Mouse (Mus musculus) adrenal gland, postnatal 10 days (tissue): ENCODE data around the gene Iqcf5. TPM values are rescaled to one million over a fixed set of nuclear protein-coding genes. Genes with fewer than 3 reads are reported as not detected.
A peak's percentile ranks its signal among the peaks of the same experiment; 100 is the strongest.

ENCODE experiments used
- DNase-seq: peaks from one replicate; pipeline ENCODE4 v3.0.0; 2021; ENCODE audit warnings: mixed read lengths
- long read RNA-seq, 2 experiments: library from polyadenylated mRNA; stranded (forward); transcript quantifications; one replicate each; pipeline ENCODE4 v2.0.0; 2021
- total RNA-seq, 2 experiments: library from RNA; stranded (reverse); gene quantifications; 2 replicates each; pipeline ENCODE4 v1.2.3; 2021

Gene Iqcf5
- total RNA-seq: not detected
- long read RNA-seq, experiment 1: 0 reads
- long read RNA-seq, experiment 2: 0 reads

DNA sequence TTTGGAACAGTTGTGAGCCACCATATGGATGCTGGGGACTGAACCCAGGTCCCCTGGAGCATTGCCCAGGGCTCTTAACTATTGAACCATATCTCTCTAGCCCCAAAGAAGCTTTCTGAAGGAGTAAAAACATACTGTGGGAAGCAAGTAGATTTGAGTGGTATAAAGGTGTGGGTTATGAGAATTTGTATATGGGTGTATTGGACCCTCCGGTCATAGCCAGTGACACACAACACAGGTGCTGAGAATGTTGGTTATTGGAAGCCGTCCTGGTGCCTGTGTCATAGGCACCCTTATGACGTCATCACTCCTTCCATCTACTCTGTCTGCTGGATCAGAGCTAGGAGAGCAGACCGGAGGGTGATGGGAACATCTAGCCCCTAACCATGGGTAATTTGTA lies at the start of gene Iqcf5:
Gene Iqcf5 (plus strand): TSS at position 301 of the 400 bp plus-strand sequence.
- DNase-seq: no peak

DNA sequence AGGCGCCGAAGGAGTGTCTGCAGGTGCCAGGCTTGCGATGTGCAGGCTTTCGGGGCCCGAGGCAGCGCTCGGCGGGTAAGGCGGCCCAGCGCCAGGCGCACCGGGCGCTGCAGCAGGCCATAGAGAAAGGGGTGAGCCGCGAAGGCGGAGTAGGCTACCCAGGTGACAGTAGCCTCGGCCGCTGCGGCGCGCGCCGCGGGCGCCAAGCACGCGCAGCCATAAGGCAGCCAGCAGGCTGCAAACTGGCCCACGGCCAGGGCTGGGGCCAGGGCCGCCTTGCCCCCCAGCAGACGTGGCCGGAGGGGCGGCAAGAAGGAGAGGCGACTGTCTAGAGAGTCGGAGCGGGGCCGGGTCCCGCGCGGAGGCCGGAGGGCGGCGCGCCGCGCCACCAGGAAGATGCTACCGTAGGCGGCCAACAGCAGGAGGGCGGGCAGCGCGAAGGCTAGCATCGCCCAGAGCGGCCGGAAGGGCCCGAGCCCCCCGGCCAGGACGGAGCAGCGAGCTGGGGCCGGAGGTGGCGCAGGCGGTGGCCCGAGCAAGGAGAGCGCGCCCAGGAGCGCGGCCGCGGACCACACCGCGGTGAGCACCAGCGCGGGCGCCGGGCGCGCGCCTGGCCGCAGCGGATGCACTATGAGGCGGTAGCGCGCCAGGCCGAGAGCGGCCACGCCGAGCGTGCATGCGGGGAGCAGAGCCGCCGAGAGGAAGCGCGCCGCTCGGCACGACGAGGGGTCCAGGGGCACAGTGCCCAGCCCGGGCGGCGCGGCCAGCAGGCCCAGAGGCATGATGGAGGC lies 49.4 kb upstream of the Iqcf5 start:
- DNase-seq: peak; percentile 71

DNA sequence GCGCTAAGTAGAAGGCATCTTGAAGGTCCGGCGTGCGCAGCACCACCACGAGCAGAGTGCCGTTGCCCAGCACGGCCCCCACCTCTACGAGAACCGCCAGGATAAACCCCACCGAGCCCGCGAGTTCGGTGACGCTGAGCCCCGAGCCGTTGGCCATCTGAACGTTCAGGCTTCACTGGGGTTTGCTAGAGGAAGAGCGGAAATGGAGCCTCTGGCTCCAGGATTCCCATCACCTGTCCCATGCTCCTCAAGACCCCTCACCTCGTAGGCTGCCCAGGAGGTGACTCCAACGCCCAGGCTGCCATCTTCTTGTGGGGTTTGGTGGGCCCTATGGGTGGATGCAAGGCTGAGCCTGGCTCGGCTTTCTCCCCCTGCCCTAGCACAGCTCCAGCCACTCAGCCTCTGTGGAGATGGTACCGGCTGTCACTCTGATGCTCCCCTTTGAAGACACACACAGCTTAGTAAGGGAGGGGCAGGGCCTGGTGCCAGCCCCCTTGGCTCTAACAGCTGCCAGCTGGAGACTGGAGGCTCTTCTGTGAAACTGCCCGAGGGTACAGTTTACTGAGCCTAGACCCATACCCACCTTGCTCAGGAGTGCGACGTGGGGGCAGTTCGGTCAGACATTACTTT lies 48.7 kb upstream of the Iqcf5 start, which contains the start of gene Gpr62:
Gene Gpr62 (minus strand): TSS at position 368 of the 630 bp plus-strand sequence.
- peak; percentile 43 for DNase-seq

DNA sequence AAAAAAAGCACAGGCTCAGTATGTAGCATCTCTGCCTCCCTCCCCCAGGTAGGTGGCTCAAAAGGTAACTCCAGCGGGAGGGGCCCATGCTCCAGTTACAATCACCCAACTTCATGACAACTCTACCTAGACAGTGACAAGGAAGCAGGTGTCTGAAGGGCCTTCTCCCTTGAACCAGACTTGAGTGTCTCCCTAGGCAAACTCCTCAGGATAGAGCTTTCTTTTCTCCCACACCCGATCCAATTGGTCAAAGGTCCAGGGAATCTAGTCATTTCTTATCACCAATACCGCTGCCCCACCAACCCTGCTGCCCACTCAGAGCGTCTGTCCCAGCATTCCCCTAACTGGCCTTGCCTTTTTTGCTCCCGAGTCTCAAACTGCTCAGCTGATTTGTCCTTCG lies 47.7 kb upstream of the Iqcf5 start:
- DNase-seq: no peak

DNA sequence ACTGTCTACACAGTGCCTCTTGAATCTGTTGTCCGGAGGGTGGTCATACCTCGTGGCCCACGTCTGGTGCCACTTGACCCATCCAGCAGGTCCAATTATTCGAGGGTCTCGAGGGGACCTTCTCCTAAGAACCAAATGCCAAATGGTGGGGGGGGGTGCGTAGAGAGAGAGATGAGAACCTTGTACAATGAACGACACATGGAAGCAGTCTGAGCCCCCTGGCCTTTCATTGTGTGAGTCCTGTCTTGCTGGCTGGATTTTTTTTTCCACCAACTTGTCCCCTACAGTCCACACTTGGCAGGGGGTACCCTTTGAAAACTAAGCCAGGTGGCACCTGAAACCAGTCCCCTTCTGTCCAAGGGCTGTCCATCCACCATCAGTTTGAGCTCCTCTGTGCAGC lies 46.6 kb upstream of the Iqcf5 start:
- no peak for DNase-seq

DNA sequence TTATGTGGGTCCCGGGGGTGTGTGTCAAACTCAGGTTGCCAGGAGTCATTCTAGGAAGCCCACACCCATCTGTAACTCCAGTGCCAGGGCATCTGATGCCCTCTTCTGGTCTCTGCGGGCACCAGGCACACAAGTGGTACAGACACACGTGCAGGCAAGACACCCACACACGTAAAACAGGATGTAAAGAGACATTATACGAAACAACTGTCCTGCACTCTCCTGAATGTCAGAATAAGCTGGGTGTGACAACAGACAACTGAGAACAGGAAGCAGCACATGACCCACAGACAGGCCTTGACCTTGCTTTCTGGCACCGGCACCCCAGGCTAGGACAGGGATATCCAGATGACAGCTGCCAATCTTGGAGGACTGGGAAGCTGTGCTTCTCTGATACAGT lies 45.1 kb upstream of the Iqcf5 start:
- no peak for DNase-seq

DNA sequence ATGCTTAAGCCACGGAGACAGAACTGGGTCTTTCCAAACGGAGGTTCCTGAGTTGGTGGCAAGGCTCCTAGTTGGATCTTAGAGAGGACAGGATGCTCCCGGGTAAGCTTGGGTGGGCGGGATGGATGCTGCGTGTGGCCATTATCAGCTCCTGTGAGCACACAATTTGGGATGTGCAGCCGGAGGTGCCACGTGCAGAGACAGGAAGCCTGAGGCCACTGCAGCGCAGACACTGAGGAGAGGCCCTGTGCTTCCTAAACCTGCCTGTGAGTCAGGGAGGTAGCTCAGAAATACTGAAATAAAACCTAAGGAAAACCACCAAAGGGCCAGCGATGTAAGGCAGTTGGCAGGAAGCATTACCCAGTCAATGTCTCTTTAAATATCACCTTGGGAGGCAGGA lies 44.6 kb upstream of the Iqcf5 start:
- no peak for DNase-seq

DNA sequence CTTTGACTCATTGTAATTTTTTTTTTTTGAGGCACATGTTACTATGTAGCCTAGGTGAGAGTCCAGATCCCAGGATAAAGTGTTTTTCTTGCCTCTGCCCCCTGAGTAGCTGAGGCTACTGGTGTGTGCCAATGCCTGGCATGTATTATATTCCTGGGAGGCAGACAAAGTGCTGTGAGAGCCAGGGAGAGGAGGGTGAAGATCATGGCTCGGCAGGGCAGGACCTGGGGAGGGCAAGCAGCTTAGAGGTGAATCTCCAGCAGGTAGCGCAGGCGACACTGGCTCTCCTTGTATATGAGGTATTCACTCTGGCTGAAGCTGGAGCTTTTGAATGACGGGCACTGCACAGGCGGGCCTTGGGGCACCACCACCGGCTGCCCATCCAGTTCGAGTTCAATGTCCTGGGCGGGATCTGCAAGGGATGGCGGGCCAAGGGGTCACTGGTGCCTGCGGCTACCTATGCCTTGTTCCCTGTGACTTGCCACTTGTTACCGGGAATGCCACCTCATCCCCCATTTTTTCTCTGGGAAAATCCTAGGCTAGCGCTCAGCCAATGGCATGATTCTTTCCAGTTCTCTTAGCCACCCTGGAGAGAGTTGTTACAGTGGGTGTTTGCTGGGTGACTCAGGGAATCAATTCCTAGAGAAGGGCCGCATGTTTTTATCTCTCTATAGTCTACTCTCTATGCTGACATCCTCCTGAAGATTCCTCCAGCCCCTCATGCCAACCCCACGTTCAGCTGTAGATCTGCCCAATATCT lies 43.2 kb upstream of the Iqcf5 start:
- DNase-seq: no peak

DNA sequence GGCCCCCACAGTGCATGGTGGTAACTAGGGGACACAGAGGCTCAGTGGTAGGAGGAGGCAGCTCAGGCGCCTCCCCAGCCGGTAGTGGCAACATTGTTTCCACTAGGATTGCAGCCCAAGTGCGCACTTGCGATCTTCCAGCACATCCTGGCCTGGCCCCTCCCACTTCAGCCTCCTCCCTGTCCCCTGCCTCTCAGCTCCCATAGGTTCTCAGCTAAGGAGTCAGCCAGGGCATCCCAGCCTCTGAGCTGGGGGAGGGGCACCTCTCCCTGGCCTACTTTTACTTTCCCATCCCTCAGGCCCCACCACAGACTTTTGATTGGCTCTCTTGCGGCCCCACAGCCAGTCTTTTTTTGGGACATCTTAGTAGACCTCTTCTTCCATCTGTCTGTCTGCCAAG lies 42.5 kb upstream of the Iqcf5 start:
- peak; percentile 63 for DNase-seq

DNA sequence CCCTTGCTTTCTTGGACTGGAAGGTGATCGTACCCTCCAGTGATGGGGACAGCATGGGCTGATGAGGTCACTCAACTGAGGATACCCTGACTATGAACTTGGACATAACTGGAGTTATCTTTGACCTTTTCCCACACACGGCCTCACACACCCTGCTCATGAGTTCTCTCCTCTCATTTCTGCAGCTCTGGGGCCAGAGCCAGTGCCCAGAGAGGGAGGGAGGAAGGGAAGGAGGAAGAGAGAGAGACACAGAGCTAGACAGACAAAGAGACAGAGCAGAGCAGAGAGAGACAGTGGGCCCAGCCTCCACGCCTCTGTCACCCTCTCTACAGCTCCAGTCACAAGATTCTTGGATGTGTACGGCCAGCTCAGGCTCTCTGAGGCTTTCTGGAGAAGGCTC lies 42.1 kb upstream of the Iqcf5 start:
- DNase-seq: no peak

DNA sequence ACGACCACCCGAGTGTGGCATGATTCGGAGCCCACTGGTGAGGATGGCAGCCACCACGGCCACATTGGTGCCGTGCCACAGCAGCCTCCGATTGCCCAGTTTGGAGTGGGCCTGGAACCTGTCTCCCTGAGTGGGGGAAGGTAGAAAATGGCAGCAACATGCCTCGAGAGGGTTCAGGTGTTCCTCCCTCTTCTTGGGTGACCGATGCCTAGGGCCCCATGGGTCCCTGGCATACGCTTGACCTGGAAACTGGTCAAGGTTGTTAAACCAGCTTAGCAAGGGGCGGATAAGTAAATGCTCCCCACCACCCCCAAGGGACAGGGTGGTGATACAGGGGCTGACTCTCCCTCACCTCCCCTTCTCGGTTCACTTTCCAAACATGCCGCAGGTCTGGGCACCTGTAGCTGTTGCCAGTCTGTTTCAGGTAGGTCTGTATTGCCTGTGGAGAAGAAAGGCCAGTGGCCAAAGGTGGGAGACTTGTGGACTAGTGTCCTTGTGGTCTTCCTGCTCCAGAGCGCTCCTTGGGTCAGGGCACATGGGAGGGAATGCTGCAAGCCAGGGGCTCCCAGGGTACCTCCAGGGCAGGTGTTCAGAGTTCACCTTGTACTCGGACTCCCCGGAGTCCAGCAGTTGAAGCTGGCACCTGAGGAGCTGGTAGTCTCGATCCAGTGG lies 41.2 kb upstream of the Iqcf5 start:
- peak; percentile 3 for DNase-seq

DNA sequence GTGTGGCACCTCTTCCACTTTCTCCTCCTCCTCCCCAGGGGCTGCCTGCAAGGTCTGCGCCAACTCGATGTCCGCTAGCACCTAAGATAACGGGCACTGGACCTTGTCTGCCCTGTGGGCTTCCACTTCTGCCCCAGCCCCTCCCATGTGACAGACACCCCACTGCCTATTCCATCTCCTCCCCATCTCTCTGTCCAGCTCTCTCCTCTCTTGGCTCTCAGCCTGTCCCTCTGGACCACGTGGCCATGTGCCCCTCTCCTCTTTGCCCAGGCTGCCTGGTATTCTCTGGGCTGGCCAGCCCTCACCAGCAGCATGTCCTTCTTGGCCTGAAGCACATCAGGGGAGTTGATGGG lies 40.6 kb upstream of the Iqcf5 start:
- DNase-seq: peak; percentile 10

DNA sequence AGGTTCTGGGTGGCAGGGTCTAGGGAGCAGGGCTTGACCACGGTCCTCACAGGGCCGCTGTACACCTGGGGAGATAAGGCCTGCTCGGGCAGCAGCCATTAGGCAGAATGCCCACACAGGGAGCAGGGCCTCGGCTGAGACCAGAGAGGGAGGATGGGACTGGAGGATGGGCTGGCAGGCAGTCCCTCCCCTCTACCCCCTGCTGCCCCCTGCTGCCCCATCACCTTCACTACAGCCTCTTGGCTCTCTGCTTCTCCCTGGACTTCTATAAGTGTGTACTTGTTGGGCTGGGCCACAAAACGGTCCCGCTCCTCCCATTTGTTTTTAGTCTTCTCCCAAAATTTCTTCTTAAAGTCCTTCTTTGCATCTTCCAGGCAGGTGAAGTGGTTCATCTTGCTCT lies 39.9 kb upstream of the Iqcf5 start:
- DNase-seq: peak; percentile 86

DNA sequence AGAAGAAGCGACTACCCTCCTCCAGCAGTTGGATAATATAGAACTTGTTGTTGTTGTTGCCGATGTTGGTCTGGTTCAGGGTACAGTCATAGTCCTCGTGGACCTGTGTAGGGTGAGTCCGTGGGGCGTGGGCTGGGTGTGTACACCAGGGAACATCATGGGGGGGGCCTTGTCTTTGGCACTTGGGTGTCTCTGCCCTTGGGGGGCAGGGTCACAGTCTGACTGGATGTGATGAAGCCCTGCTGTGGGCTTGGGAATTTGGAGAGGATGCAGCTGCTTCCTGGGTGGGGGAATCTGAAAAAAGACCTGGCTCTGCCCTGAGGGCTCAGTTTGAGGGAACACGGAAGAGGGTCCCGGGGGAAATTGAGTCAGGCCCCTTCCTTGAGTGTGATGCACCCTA lies 39.3 kb upstream of the Iqcf5 start:
- peak; percentile 25 for DNase-seq

DNA sequence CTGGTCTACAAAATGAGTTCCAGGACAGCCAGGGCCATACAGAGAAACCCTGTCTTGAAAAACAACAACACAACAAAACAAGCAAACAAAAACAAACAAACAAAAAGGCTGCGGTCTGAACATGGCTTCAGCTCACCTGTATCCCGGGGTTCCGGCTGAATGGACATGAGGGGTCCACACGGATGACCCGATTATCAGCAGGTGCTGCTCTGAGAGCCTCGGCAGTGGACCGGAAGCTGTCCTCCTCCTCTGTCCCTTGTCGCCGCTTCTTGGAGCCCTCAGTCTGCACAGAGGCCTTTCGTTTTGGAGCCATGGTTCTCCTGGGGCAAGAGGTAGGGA lies 38.7 kb upstream of the Iqcf5 start, which contains the start of gene Rrp9:
Gene Rrp9 (plus strand): TSS at position 301 of the 339 bp plus-strand sequence.
- peak; percentile 19 for DNase-seq

DNA sequence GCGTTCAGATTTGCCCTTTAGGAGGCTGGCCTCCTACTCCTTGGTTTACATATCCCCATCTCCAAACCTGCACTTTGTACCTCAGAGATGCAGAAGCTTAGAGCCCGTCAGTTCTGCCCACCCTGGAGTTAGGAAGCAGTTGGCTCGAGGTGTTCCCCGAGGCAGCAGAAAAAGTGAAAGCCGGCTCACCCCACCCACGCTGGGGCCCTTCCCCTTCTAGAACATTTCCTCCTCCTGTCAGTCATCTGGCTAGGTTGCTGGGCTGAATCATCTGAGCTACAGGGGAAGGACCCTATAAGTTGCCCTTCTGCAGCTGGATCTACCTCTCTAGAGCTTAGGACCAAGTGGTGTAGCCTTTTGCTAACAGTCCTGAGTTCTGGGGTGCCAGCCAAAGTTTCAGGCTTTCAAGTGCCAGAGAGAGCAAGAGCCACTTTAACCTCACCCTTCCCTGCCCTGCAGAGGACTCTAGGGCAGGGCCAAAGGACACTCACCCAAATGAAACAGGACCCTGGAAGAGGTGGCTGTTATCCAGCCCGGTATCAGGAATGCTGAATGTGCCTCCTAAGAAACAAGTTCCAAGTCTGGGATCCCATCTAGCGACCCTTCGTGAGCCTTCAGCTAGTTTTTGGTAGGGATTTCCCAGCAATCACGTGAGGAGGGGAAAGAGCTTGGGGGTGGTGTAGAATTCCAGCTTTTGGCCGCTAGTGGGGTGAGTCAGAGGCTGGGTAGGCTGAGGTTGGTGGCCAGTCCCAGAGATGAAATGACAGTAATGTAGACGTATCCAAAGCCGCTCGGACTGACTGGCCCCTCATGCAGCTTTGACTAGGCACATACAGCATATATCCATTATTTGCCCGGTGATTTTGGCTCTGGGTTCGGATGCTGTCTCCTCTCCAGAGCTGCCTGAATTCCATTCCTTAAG lies 38.1 kb upstream of the Iqcf5 start:
- peak; percentile 71 for DNase-seq

DNA sequence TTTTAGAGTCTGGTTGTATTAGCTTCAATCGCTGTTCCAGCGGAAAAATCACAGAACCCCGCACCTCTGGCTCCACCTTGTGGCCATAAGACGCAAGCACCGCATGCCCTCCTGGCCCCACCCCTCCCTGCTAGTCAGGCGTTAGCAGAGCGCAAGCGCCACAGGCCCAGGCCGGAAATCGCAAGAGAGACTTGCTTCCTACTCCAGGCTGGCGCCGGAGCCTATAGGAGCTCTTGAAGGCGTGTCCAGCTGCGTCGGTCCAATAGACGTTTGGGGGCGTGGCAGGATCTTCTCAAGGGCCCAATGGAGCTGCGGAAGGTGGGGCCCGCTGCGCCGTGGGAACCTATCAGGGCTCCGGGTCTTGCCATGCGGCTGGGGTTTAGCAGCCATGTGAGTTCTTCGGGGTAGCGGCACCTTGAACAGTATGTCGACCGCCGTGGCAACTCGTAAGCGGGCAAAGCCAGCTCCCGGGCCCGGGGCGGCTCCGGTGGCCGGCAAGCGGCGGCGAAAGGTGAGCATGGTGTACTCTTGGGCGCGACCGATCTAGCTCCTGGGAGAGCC lies 37.4 kb upstream of the Iqcf5 start, which contains the start of gene Parp3:
Gene Parp3 (minus strand): TSS at position 26 of the 561 bp plus-strand sequence.
- peak; percentile 98 for DNase-seq

DNA sequence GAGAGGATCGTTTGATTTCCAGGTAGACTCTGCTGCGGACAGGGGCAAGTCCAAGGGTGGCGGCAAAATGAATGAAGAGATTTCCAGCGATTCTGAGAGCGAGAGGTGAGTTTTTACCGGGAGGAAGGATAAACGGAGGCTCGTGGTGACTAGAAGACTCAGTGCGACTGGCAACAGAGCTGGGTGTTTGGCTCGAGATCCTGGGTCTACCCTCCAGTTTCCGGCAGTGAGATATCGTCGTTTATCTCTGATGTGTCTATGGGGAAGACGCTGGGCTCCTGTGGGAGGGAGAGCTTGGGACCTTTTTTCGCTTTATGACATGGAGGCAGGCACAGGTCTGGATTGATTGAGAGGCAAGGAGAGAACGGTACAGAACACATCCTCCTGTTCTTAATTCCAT lies 36.7 kb upstream of the Iqcf5 start:
- peak; percentile 2 for DNase-seq

DNA sequence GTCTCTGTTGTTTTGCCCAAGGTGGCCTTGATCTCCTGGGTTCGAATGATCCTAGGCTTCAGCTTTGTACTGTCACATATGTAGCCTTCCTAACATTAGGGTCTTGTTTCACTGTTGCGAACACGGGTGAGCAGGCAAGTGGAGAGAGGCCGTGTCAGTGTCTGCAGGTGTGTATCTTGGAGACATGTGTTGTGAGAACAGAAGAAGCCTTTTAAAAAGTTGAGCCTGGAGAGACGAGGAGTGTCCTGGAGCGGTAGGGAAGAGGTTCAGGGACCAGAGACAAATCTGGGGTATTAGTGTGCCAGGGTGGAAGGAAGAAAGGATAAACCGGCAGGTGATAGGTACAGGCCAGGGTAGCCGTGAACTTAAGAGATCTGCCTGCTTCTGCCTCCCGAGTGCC lies 36.3 kb upstream of the Iqcf5 start:
- peak; percentile 1 for DNase-seq

DNA sequence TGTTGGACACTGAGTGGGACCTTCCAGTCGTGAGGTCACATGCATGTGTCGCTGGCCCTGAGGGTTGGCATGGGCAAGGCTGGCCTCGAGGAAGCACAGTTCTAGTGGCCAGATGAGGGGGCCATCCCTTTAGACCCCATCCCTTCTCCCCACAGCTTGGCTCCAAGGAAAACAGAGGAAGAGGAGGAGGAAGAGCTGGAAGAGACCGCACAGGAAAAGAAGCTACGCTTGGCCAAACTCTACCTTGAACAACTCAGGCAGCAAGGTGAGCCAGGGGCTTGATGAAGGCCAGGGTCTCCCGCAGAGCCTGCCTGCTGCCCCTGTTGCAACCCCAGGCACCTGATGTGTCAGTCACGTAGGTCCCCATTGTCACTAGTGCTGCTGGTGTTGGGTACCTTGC lies 33.8 kb upstream of the Iqcf5 start:
- DNase-seq: no peak

DNA sequence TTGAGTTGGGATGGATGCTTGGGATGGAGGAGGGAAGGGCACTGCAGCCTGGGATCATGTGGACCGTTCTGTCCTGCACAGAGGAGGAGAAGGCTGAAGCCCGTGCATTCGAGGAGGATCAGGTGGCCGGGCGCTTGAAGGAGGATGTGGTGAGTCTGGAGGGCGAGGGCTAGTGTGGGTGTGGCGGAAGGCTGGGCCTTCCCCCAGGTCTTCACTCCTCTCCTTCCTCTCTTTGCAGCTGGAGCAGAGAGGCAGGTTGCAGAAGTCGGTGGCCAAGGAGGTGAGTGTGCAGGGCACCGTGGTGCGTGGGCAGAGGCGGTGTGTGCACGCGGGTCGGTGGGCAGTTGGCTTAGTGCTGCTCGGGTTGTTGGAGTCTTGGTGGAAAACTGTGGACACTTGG lies 33.3 kb upstream of the Iqcf5 start:
- no peak for DNase-seq
